In the genomic region with DNA sequence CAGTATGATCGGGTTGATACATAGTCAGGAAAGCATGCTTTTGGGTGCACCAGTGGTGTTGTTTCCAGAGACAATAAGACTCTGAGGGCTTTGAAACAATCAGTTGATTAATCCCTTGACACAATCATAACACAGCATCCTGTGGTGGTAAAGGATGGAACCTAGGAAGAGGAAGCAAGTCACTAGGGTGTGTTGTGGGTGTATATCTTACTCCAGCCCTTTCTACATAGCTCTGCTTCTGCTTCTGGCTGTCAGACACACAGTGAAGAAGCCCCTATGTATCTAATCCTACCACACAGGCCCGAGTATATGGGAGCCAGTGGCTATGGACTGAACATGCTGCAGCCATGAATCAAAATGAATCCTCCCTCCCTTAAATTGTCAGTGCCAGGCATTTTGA, we compare ENCODE assay signal across 26 mouse cellular contexts.
"Had no signal": no experiment of that assay in that cellular context is flagged by ENCODE, and none has a peak within 500 bp of the region (broad histone marks: within the 10 kb centered on the region; RNA-seq: fewer than 3 reads in every experiment).

No protein-coding gene starts in this region.

- H3K4me2 ChIP-seq: heart, embryonic 11.5 days; heart, embryonic 13.5 days; heart, embryonic 15.5 days; hindbrain, embryonic 13.5 days; intestine, embryonic 15.5 days; limb, embryonic 13.5 days; limb, embryonic 15.5 days; liver, embryonic 12.5 days had no signal

- H3K27me3 ChIP-seq: heart, embryonic 13.5 days; heart, embryonic 15.5 days; hindbrain, embryonic 13.5 days; intestine, embryonic 15.5 days; limb, embryonic 13.5 days; limb, embryonic 15.5 days; liver, embryonic 12.5 days had no signal

- H3K36me3 ChIP-seq: heart, embryonic 13.5 days; heart, embryonic 15.5 days; hindbrain, embryonic 13.5 days; intestine, embryonic 15.5 days; limb, embryonic 13.5 days; limb, embryonic 15.5 days; liver, embryonic 12.5 days had no signal

- ATAC-seq: hindbrain, embryonic 16.5 days; inflammation-experienced regulatory T-cells, adult 6 months; intestine, embryonic 15.5 days; intestine, postnatal 0 days; liver, embryonic 12.5 days had no signal

- H3K4me3 ChIP-seq: gastrocnemius, adult 2 months; heart, adult 2 months; heart, embryonic 13.5 days; heart, embryonic 15.5 days; hindbrain, embryonic 13.5 days; intestine, embryonic 15.5 days; layer of hippocampus, adult 2 months; limb, embryonic 13.5 days; limb, embryonic 15.5 days; liver, embryonic 12.5 days had no signal

- H3K9ac ChIP-seq: heart, embryonic 13.5 days; heart, embryonic 15.5 days; hindbrain, embryonic 13.5 days; intestine, embryonic 15.5 days; limb, embryonic 13.5 days; limb, embryonic 15.5 days; liver, embryonic 12.5 days; liver, embryonic 14.5 days had no signal

- DNase-seq: gastrocnemius, adult 2 months; gastrocnemius, postnatal 10 days; heart, adult 11 months; heart, adult 2 months; heart, postnatal 14 days; heart, postnatal 36 days; kidney, adult 18-20 months; kidney, adult 8-10 months; kidney, postnatal 10 days; kidney, postnatal 25 days; kidney, postnatal 4 days; layer of hippocampus, postnatal 36 days; left cerebral cortex, postnatal 4 days had no signal

- H3K9me3 ChIP-seq: heart, embryonic 13.5 days; heart, embryonic 15.5 days; hindbrain, embryonic 13.5 days; intestine, embryonic 15.5 days; limb, embryonic 13.5 days; limb, embryonic 15.5 days; liver, embryonic 12.5 days had no signal

- H3K4me1 ChIP-seq: hindbrain, embryonic 13.5 days; intestine, embryonic 15.5 days; limb, embryonic 15.5 days; liver, embryonic 12.5 days had no signal

- H3K27ac ChIP-seq: gastrocnemius, adult 2 months; heart, adult 2 months; heart, embryonic 13.5 days; heart, embryonic 15.5 days; hindbrain, embryonic 13.5 days; intestine, embryonic 15.5 days; layer of hippocampus, adult 2 months; limb, embryonic 13.5 days; limb, embryonic 15.5 days; liver, embryonic 12.5 days; liver, embryonic 14.5 days had no signal
